Mouse (Mus musculus): ENCODE results near the gene Epha7. TPM values are rescaled to one million over a fixed set of nuclear protein-coding genes. Genes with fewer than 3 reads are reported as not detected.

Epha7 gene
- total and polyA plus RNA-seq, 3 experiments, result not detected

- no peak for DNase-seq (ENCODE audit: low read depth, low spot score)
- Histone ChIP-seq H3K9ac (ENCODE audit: control insufficient read depth, low read depth, low read length, poor library complexity, severe bottlenecking) (no peak overlapping the region), H3K4me1 (ENCODE audit: control insufficient read depth in 1 of 2, insufficient read depth in 2 of 2, low read length in 2 of 2) (no peaks in the 10 kb centered on the region), H3K79me2 (ENCODE audit: control insufficient read depth, insufficient read depth, low read length, poor library complexity) (no peaks in the 10 kb centered on the region), H3K9me3 (replicated peaks; ENCODE audit: insufficient read depth, low read length) (no peaks in the 10 kb centered on the region), H3K27ac (ENCODE audit: control insufficient read depth, low read depth, low read length) (no peak overlapping the region), H3K4me3 (ENCODE audit: control insufficient read depth in 1 of 2, insufficient read depth in 1 of 2, low read depth in 2 of 2, low read length in 2 of 2) (no peak overlapping the region), H3K36me3 (ENCODE audit: control insufficient read depth in 1 of 2, insufficient read depth in 2 of 2, low read length in 2 of 2) (no peaks in the 10 kb centered on the region), H3K27me3 (ENCODE audit: control insufficient read depth in 1 of 2, insufficient read depth in 2 of 2, low read length in 2 of 2) (no peaks in the 10 kb centered on the region)
- TF ChIP-seq CHD2 (IDR thresholded peaks at IDR 0.05; ENCODE audit: low read length), result no peak
- TF ChIP-seq SMC3 (IDR thresholded peaks at IDR 0.05; ENCODE audit: low read depth, low read length), result no peak
- TF ChIP-seq MEF2A (IDR thresholded peaks at IDR 0.05; ENCODE audit: extremely low read depth, insufficient replicate concordance, low read depth, low read length, poor library complexity, severe bottlenecking), result no peak
- no peak for TF ChIP-seq ZMIZ1 (IDR thresholded peaks at IDR 0.05; ENCODE audit: low read depth, low read length)
- no peak for TF ChIP-seq USF2 (IDR thresholded peaks at IDR 0.05; ENCODE audit: borderline replicate concordance in 1 of 2, insufficient read depth in 1 of 2, low read depth in 1 of 2, low read length in 2 of 2)
- TF ChIP-seq MAX (IDR thresholded peaks at IDR 0.05; ENCODE audit: low read length), result no peak
- TF ChIP-seq MAFK (IDR thresholded peaks at IDR 0.05; ENCODE audit: borderline replicate concordance, low read depth, low read length), result no peak
- TF ChIP-seq E2F4 (IDR thresholded peaks at IDR 0.05; ENCODE audit: borderline replicate concordance, low read depth, low read length), result no peak
- no peak for TF ChIP-seq ELF1 (IDR thresholded peaks at IDR 0.05; ENCODE audit: low read depth, low read length)
- no peak for TF ChIP-seq BHLHE40 (IDR thresholded peaks at IDR 0.05; ENCODE audit: borderline replicate concordance, low read depth, low read length)
- TF ChIP-seq ETS1 (IDR thresholded peaks at IDR 0.05; ENCODE audit: low read depth, low read length), result no peak
- no peak for TF ChIP-seq ZKSCAN1 (IDR thresholded peaks at IDR 0.05; ENCODE audit: low read depth, low read length)
- TF ChIP-seq GATA1 (IDR thresholded peaks at IDR 0.05; ENCODE audit: low read depth, low read length), result no peak
- no peak for TF ChIP-seq CHD1 (IDR thresholded peaks at IDR 0.05; ENCODE audit: low read depth, low read length)
- no peak for TF ChIP-seq POLR2A (IDR thresholded peaks at IDR 0.05; ENCODE audit: control insufficient read depth in 1 of 2, insufficient read depth in 1 of 2, low read depth in 1 of 2, low read length in 2 of 2, poor library complexity in 1 of 2)
- no peak for TF ChIP-seq EP300 (IDR thresholded peaks at IDR 0.05; ENCODE audit: low read depth in 1 of 2, low read length in 2 of 2)
Observed at GRCm38 (mm10) chr4:28913613-28914012, 100.7 kb downstream of the Epha7 start.

DNA sequence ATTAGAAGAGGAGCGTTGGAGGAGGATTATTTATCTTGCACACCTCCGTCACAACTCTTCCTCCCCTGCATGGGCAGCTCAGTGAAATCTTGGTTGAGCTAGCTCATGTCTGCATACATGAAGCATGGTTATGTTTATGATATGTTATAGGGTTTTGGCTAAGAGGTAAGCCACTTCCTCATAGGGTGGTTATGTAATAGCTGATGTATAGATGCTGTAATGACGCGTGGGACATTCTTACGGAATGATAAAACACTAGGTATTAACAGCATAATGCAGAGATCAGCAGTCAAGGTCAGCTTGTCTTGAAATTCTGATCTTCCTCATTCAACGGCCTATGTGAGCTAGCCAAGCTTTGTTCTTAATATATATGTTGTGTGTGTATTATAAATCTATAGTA lies 107.7 kb downstream of the Epha7 start:
- no peak overlapping the region for H3K4me3 ChIP-seq (ENCODE audit: control insufficient read depth in 1 of 2, insufficient read depth in 1 of 2, low read depth in 2 of 2, low read length in 2 of 2)
- no peaks in the 10 kb centered on the region for H3K9me3 ChIP-seq (replicated peaks; ENCODE audit: insufficient read depth, low read length)
- no peak overlapping the region for H3K27ac ChIP-seq (ENCODE audit: control insufficient read depth, low read depth, low read length)
- no peaks in the 10 kb centered on the region for H3K27me3 ChIP-seq (ENCODE audit: control insufficient read depth in 1 of 2, insufficient read depth in 2 of 2, low read length in 2 of 2)
- H3K4me1 ChIP-seq (ENCODE audit: control insufficient read depth in 1 of 2, insufficient read depth in 2 of 2, low read length in 2 of 2), result no peaks in the 10 kb centered on the region
- no peaks in the 10 kb centered on the region for H3K79me2 ChIP-seq (ENCODE audit: control insufficient read depth, insufficient read depth, low read length, poor library complexity)
- TF ChIP-seq POLR2AphosphoS2 (IDR thresholded peaks at IDR 0.05; ENCODE audit: low read length) (no peak), SIN3A (IDR thresholded peaks at IDR 0.05; ENCODE audit: low read length) (no peak), CHD1 (IDR thresholded peaks at IDR 0.05; ENCODE audit: low read depth, low read length) (no peak)
- H3K9ac ChIP-seq (ENCODE audit: control insufficient read depth, low read depth, low read length, poor library complexity, severe bottlenecking), result no peak overlapping the region
- DNase-seq (ENCODE audit: low read depth, low spot score), result no peak
- no peaks in the 10 kb centered on the region for H3K36me3 ChIP-seq (ENCODE audit: control insufficient read depth in 1 of 2, insufficient read depth in 2 of 2, low read length in 2 of 2)

Data from MEL (cell line).